Mouse (Mus musculus) hindbrain, embryonic 14.5 days (tissue): ENCODE measurements at regions not wholly inside any gene's neighbourhood (a gene's known extent, or its start where the extent isn't known, plus 50 kb on each side); places are given as distances from the start of the nearest gene placed in this dataset.

Source experiments
- ATAC-seq: fragments of 200-750 bp; cut with Nextera tagmentation; 2 replicates; pipeline ENCODE4 v1.8.0; 2017; ENCODE audit warnings: moderate number of reproducible peaks, mild to moderate bottlenecking, moderate TSS enrichment, moderate library complexity; ENCODE audit not compliant: low FRiP score
- DNase-seq: peaks from one replicate; pipeline ENCODE4 v3.0.0-alpha.2; 2015; ENCODE audit warnings: low spot score
- H3K27ac ChIP-seq: fragments of 300-500 bp; sonication (generic); 2 replicates; pipeline ENCODE4 v1.5.1; 2014; ENCODE audit warnings: mild to moderate bottlenecking, moderate library complexity
- H3K27me3 ChIP-seq: fragments of 300-500 bp; sonication (generic); 2 replicates; pipeline ENCODE4 v1.6.1; 2014; ENCODE audit warnings: mild to moderate bottlenecking, low read length, mixed read lengths; ENCODE audit not compliant: control insufficient read depth, insufficient read depth
- H3K36me3 ChIP-seq: fragments of 300-500 bp; sonication (generic); replicated peaks from 2 replicates; pipeline ENCODE4 v1.6.1; 2014; ENCODE audit not compliant: control insufficient read depth, insufficient read depth
- H3K4me1 ChIP-seq: fragments of 300-500 bp; sonication (generic); replicated peaks from 2 replicates; pipeline ENCODE4 v1.6.1; 2014; ENCODE audit warnings: antibody characterized with exemption, low read length, mixed read lengths; ENCODE audit not compliant: control insufficient read depth, insufficient read depth
- H3K4me2 ChIP-seq: fragments of 300-500 bp; sonication (generic); replicated peaks from 2 replicates; pipeline ENCODE4 v1.6.1; 2014; ENCODE audit warnings: mild to moderate bottlenecking, moderate library complexity
- H3K4me3 ChIP-seq: fragments of 300-500 bp; sonication (generic); replicated peaks from 2 replicates; pipeline ENCODE4 v1.5.1; 2014; ENCODE audit warnings: mild to moderate bottlenecking, low read length
- H3K9ac ChIP-seq: fragments of 300-500 bp; sonication (generic); 2 replicates; pipeline ENCODE4 v1.6.1; 2014
- H3K9me3 ChIP-seq: fragments of 300-500 bp; sonication (generic); 2 replicates; pipeline ENCODE4 v1.6.1; 2016; ENCODE audit warnings: low read length; ENCODE audit not compliant: control insufficient read depth
- WGBS: fragments of 180-500 bp; shearing (Covaris S2); extraction: QIAGEN DNeasy Blood & Tissue Kit; methylation state at CpG from one replicate; pipeline ENCODE4 v1.1.7; 2014; 5-methylcytosine and 5-hydroxymethylcytosine counted together

DNA sequence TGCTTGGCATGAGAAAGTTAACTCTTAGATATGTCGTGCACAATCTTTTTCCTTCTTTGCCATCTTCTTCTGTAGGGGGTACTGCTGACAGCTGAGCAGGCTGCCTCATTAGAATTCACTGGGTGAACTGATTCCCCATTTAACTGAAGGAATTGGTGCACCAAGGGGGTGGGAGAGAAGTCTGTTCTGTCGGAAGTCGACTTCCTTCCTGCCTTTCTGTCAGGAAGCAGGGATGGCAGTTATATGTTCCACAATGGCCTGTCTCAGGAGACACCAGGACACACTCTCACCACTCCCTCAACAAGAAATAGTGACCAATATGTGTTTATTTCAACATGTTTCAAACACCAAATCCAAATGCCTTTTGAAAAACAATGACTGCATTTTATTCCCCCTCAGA lies 142.9 kb downstream of the Mid1ip1 start:
- ATAC-seq, result no peak
- H3K9me3 ChIP-seq, result 0 out of 2 replicates have a peak, but pooled peaks cover 5% of the 10 kb centered on the region
- no peaks in the 10 kb centered on the region for H3K4me1 ChIP-seq
- H3K27me3 ChIP-seq, result no peaks in the 10 kb centered on the region
- no peak overlapping the region for H3K4me3 ChIP-seq
- H3K27ac ChIP-seq, result no peak overlapping the region
- no peak for DNase-seq
- no peak overlapping the region for H3K9ac ChIP-seq
- no peak overlapping the region for H3K4me2 ChIP-seq
- 51% methylated on average over 3 of the region's 3 CpGs for WGBS
- no peaks in the 10 kb centered on the region for H3K36me3 ChIP-seq

DNA sequence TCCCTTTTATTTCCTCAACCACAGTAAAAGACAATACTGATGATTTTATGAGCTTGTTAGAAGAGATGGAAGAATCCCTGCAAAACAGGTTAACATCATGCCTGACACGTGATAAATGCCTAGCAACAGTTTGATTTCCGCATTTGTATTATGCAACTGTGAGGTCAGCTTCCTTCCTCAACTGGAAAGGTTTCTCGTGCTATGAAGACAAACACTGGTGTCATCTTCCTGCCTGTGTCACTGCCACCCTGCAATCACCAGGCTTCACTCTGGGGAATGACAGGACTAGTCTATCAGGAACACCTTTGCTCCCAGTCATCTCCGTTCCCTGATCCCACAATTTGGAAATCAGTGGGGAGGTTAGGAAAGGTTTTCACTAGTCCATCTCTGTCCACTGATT lies 156.8 kb downstream of the Mid1ip1 start:
- H3K36me3 ChIP-seq, result no peaks in the 10 kb centered on the region
- no peak overlapping the region for H3K4me2 ChIP-seq
- no peak for DNase-seq
- no peak overlapping the region for H3K9ac ChIP-seq
- H3K27ac ChIP-seq, result no peak overlapping the region
- ATAC-seq, result no peak
- no peaks in the 10 kb centered on the region for H3K9me3 ChIP-seq
- 85% methylated on average over 4 of the region's 4 CpGs for WGBS
- H3K4me3 ChIP-seq, result no peak overlapping the region
- H3K4me1 ChIP-seq, result no peaks in the 10 kb centered on the region
- no peaks in the 10 kb centered on the region for H3K27me3 ChIP-seq

DNA sequence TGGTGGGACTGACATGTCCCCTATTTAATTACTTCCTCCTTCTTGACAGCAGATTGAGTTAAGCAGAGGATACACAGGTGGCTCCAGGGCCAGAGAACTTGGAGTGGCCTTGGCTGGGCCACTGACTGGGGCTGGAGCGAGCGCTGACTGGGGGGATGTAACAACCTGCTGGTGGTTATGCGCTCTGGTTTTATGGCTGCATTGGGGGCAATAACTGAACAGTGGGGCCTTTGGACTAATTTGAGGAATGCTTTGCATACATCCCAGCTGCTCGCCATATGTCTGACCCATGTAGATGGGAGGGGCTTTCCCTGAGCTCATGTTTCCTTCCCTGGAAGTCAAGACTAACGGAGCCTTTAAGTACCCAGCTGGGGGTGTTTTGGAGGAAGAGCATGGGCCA lies 163.0 kb downstream of the Mid1ip1 start:
- no peak overlapping the region for H3K4me2 ChIP-seq
- no peaks in the 10 kb centered on the region for H3K9me3 ChIP-seq
- H3K27me3 ChIP-seq, result no peaks in the 10 kb centered on the region
- no peak overlapping the region for H3K9ac ChIP-seq
- DNase-seq, result no peak
- H3K27ac ChIP-seq, result no peak overlapping the region
- no peak overlapping the region for H3K4me3 ChIP-seq
- H3K4me1 ChIP-seq, result no peaks in the 10 kb centered on the region
- WGBS, result 68% methylated on average over 5 of the region's 5 CpGs
- H3K36me3 ChIP-seq, result no peaks in the 10 kb centered on the region
- ATAC-seq, result no peak

DNA sequence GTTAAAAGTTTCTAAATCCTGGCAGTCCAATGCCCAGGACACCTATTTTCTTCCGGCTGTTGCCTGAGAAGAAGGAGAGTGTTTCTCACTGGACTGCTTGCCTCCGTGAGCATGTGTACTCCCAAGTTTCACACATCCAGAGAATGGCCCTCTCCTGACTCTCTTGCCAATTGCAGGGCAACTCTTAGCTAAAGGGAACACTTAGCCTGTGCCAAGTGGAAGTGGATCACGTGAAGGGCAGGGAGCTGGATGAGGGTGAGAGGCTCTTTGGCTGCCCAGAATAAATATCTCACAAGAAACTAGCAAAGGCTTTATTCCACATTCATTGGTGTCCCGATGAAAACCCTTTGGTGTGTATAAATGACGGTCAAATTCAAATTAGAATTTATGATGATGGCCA lies 164.1 kb downstream of the Mid1ip1 start:
- H3K9ac ChIP-seq, result no peak overlapping the region
- no peak overlapping the region for H3K27ac ChIP-seq
- no peaks in the 10 kb centered on the region for H3K27me3 ChIP-seq
- DNase-seq (no peak), ATAC-seq (no peak)
- H3K4me3 ChIP-seq, result no peak overlapping the region
- 84% methylated on average over 5 of the region's 5 CpGs for WGBS
- no peaks in the 10 kb centered on the region for H3K36me3 ChIP-seq
- no peaks in the 10 kb centered on the region for H3K4me1 ChIP-seq
- H3K4me2 ChIP-seq, result no peak overlapping the region
- H3K9me3 ChIP-seq, result no peaks in the 10 kb centered on the region

DNA sequence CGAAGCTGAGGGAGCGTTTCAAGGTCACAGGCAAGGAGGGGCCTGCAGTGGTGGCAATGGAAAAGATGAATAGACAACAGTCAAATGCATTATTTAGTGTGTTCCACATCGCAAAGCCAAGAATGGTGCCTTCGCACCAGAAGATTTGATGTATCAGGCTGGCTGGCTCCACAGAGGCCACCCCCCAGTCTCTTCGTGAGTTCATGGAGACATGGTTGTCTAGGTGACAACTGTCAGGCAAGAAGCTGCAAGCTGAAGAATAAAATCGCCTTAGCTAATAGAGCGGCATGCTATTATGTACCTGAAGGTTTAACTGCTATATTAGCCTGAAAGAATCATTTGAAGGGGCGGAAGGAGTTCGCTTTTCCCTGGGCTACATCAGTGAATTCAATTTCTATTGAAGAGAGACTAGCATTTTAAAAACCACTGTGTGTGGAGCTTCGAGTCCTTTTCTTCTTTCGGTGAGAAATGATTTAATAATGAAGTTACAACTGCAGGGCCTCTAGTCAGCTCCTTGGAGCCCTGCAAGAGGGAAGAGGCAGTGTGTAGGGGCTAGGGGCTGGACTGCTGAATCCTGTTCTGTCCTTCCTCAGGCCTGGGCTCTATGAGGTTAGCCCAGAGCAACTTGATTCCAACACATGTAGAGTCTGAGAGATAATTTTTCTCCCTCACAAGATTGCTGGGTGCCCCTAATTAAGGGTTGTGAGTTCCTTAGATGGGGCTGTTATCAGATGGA lies 169.1 kb downstream of the Mid1ip1 start:
- H3K36me3 ChIP-seq, result no peaks in the 10 kb centered on the region
- no peak overlapping the region for H3K4me3 ChIP-seq
- H3K9ac ChIP-seq, result no peak overlapping the region
- peak overlapping the region; percentile 43 for H3K27ac ChIP-seq
- no peak overlapping the region for H3K4me2 ChIP-seq
- peak; percentile 48; the same call in 1 of the 2 replicates for ATAC-seq
- no peaks in the 10 kb centered on the region for H3K4me1 ChIP-seq
- H3K9me3 ChIP-seq, result no peaks in the 10 kb centered on the region
- DNase-seq, result no peak
- WGBS, result 38% methylated on average over 11 of the region's 11 CpGs
- H3K27me3 ChIP-seq, result no peaks in the 10 kb centered on the region

DNA sequence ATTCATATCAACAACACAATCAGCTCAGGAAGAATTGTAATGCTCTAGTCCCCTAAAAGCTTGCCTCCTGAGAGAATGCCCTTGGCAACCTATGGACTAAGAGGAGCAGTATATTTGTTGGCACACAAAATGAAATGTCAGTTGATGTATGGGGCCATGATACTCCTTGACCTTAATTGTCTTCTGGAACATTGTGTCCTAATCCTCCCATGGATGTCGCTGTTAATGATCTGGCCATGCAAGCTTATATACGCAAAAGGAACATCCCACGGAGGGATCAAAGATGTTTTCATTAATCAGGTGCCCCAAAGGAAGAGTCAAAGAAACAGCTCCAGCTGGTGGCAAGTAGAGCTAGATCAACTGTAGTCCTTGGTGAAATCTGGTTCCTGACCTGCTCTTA lies 178.0 kb downstream of the Mid1ip1 start:
- H3K4me2 ChIP-seq, result no peak overlapping the region
- ATAC-seq, result no peak

DNA sequence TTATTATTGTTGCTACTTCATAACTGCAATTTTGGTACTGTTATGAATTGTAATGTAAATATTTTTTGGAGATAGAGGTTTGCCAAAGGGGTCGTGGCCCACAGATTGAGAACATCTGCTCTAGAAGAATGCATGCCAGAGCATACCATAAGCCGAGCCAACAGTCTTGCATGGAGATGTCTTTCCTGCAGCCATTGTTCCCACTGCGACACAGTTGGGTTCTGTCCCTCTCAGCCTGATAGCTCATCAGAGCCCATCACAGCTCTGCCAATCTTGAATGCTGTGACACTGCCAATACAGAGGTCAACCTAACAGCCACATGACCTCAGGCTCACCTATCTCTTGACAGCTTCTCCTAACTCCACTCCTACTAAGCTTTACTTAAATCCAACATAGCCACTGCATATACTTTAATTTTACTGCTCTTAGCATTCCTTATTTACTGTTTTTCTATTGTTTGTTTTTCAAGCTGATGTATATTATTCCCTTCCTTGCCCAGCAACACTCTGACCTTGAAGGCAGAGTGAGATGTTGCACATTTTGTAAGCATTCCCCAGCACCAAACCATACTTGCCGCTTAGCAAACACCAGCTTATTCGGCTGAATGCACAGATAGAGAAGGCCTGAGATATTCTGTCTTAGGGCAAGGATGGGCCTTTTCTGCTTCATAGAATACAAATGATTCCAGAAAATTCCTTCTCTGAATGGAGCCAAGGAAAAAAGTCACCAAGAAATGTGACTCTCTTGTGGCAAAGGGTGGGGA lies 181.6 kb downstream of the Mid1ip1 start:
- H3K27me3 ChIP-seq, result no peaks in the 10 kb centered on the region
- 78% methylated on average over 5 of the region's 5 CpGs for WGBS

More for the DNA sequence above, 178.0 kb downstream of the Mid1ip1 start:
- H3K4me3 ChIP-seq, result no peak overlapping the region
- no peaks in the 10 kb centered on the region for H3K36me3 ChIP-seq
- WGBS, result 85% methylated on average over 3 of the region's 3 CpGs
- H3K4me1 ChIP-seq, result no peaks in the 10 kb centered on the region
- H3K9me3 ChIP-seq, result no peaks in the 10 kb centered on the region
- no peak overlapping the region for H3K27ac ChIP-seq
- H3K27me3 ChIP-seq, result no peaks in the 10 kb centered on the region
- DNase-seq, result no peak
- no peak overlapping the region for H3K9ac ChIP-seq

DNA sequence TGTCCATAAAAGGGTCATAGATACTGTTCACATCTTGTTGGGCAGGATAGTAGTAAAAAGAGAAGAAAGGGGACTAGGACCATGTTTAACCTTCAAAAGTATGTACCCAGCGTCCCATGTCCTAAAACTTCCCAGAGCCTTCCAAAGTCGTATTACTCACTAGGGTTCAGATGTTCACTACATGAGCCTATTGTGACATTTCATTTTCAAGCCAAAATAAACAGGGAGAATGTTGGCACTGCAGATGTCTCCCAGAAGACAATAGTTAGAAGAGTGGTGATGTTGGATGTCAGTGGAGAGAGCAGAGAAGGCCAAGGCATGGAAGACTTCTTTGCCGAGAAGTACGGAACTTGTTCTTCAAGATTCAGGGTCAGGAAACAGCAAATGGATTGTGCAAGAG lies 187.9 kb downstream of the Mid1ip1 start:
- no peaks in the 10 kb centered on the region for H3K9me3 ChIP-seq
- H3K36me3 ChIP-seq, result no peaks in the 10 kb centered on the region
- H3K9ac ChIP-seq, result no peak overlapping the region
- ATAC-seq, result no peak
- H3K4me3 ChIP-seq, result no peak overlapping the region
- H3K27me3 ChIP-seq, result no peaks in the 10 kb centered on the region
- no peak overlapping the region for H3K4me2 ChIP-seq
- no peak overlapping the region for H3K27ac ChIP-seq
- no peaks in the 10 kb centered on the region for H3K4me1 ChIP-seq
- 87% methylated on average over 4 of the region's 4 CpGs for WGBS
- no peak for DNase-seq

More for the DNA sequence above, 181.6 kb downstream of the Mid1ip1 start:
- H3K4me3 ChIP-seq, result no peak overlapping the region
- no peak for ATAC-seq
- H3K4me2 ChIP-seq, result no peak overlapping the region
- DNase-seq, result no peak
- H3K36me3 ChIP-seq, result no peaks in the 10 kb centered on the region
- H3K9me3 ChIP-seq, result no peaks in the 10 kb centered on the region
- H3K27ac ChIP-seq, result no peak overlapping the region
- H3K9ac ChIP-seq, result no peak overlapping the region
- no peaks in the 10 kb centered on the region for H3K4me1 ChIP-seq

DNA sequence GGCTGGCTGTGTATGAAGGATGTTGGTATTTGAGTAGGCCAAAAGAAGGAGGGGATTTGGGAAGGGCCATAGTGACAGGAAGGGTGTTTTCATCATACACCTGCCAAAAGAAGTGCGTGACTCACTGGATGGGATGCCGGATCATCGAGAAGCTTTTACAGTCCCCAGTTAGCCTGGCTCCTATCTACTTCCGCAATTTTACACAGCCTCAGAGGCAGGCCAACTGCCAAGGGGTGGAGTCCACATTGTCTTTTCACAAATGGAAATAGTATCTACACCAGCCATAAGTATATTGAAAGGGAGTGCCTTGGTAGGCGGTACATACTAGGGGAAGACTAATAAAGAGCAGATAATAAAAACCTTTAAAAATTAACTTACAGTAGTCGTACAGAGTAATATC lies 189.3 kb downstream of the Mid1ip1 start:
- 92% methylated on average over 6 of the region's 6 CpGs for WGBS
- no peaks in the 10 kb centered on the region for H3K36me3 ChIP-seq
- no peaks in the 10 kb centered on the region for H3K4me1 ChIP-seq
- no peak overlapping the region for H3K4me2 ChIP-seq
- no peak overlapping the region for H3K27ac ChIP-seq
- no peak overlapping the region for H3K4me3 ChIP-seq
- H3K9ac ChIP-seq, result no peak overlapping the region
- H3K27me3 ChIP-seq, result no peaks in the 10 kb centered on the region
- DNase-seq (no peak), ATAC-seq (no peak)
- H3K9me3 ChIP-seq, result no peaks in the 10 kb centered on the region
